Mouse (Mus musculus): Measurements from ENCODE around the gene Hist3h2ba. TPM values are rescaled to one million over a fixed set of nuclear protein-coding genes. Genes with fewer than 3 reads are reported as not detected.

The Hist3h2ba gene
- polyA plus RNA-seq, 1 experiment = 5.3 TPM

GRCm38 (mm10) chr11:58971796-58972195 is 23.1 kb downstream of the Hist3h2ba start:
- no peak overlapping the region for H3K4me3 ChIP-seq (replicated peaks)
- peaks cover 52% of the 10 kb centered on the region for H3K4me1 ChIP-seq
- H3K9me3 ChIP-seq = no peaks in the 10 kb centered on the region
- peaks cover 58% of the 10 kb centered on the region for H3K36me3 ChIP-seq (replicated peaks; ENCODE audit: low read length)
- TF ChIP-seq GATA1 (IDR thresholded peaks at IDR 0.05; ENCODE audit: borderline replicate concordance, low read length) = no peak
- no peak for TF ChIP-seq FLI1 (IDR thresholded peaks at IDR 0.05; ENCODE audit: low read length)
- no peaks in the 10 kb centered on the region for H3K27me3 ChIP-seq (replicated peaks)

- Histone ChIP-seq H3K9me3 (no peaks in the 10 kb centered on the region), H3K4me3 (replicated peaks) (no peak overlapping the region)
Measured at GRCm38 (mm10) chr11:58974414-58974813, 25.7 kb downstream of the Hist3h2ba start.

GRCm38 (mm10) chr11:58977150-58977549 is 28.4 kb downstream of the Hist3h2ba start:
- H3K27me3 ChIP-seq (replicated peaks) = no peaks in the 10 kb centered on the region
- peaks cover 57% of the 10 kb centered on the region for H3K4me1 ChIP-seq
- no peaks in the 10 kb centered on the region for H3K9me3 ChIP-seq
- peak overlapping the region; percentile 98 for H3K4me3 ChIP-seq (replicated peaks)
- no peak for TF ChIP-seq GATA1 (IDR thresholded peaks at IDR 0.05; ENCODE audit: borderline replicate concordance, low read length)
- TF ChIP-seq FLI1 (IDR thresholded peaks at IDR 0.05; ENCODE audit: low read length) = no peak
- H3K36me3 ChIP-seq (replicated peaks; ENCODE audit: low read length) = peaks cover 32% of the 10 kb centered on the region

More at GRCm38 (mm10) chr11:58974414-58974813, 25.7 kb downstream of the Hist3h2ba start:
- no peak for TF ChIP-seq GATA1 (IDR thresholded peaks at IDR 0.05; ENCODE audit: borderline replicate concordance, low read length)
- TF ChIP-seq FLI1 (IDR thresholded peaks at IDR 0.05; ENCODE audit: low read length) = no peak
- H3K4me1 ChIP-seq = peaks cover 57% of the 10 kb centered on the region
- H3K27me3 ChIP-seq (replicated peaks) = no peaks in the 10 kb centered on the region
- peaks cover 40% of the 10 kb centered on the region for H3K36me3 ChIP-seq (replicated peaks; ENCODE audit: low read length)

GRCm38 (mm10) chr11:58977607-58978026 is 28.9 kb downstream of the Hist3h2ba start:
- H3K9me3 ChIP-seq = no peaks in the 10 kb centered on the region
- TF ChIP-seq GATA1 (IDR thresholded peaks at IDR 0.05; ENCODE audit: borderline replicate concordance, low read length) = no peak
- no peak for TF ChIP-seq FLI1 (IDR thresholded peaks at IDR 0.05; ENCODE audit: low read length)
- H3K36me3 ChIP-seq (replicated peaks; ENCODE audit: low read length) = peaks cover 32% of the 10 kb centered on the region
- peaks cover 60% of the 10 kb centered on the region for H3K4me1 ChIP-seq
- H3K27me3 ChIP-seq (replicated peaks) = no peaks in the 10 kb centered on the region
- peak overlapping the region; percentile 98 for H3K4me3 ChIP-seq (replicated peaks)

GRCm38 (mm10) chr11:58978027-58978705 is 29.4 kb downstream of the Hist3h2ba start, which contains the start of gene Trim11:
TSS of gene Trim11 (plus strand) at chr11:58978093.
- peaks cover 64% of the 10 kb centered on the region for H3K4me1 ChIP-seq
- TF ChIP-seq FLI1 (IDR thresholded peaks at IDR 0.05; ENCODE audit: low read length) = no peak
- no peak for TF ChIP-seq GATA1 (IDR thresholded peaks at IDR 0.05; ENCODE audit: borderline replicate concordance, low read length)
- H3K27me3 ChIP-seq (replicated peaks) = no peaks in the 10 kb centered on the region
- H3K9me3 ChIP-seq = no peaks in the 10 kb centered on the region
- peaks cover 36% of the 10 kb centered on the region for H3K36me3 ChIP-seq (replicated peaks; ENCODE audit: low read length)
- peak within 1 kb of the TSS; percentile 98 for H3K4me3 ChIP-seq (replicated peaks)

GRCm38 (mm10) chr11:58978706-58979030 is 29.9 kb downstream of the Hist3h2ba start:
- no peaks in the 10 kb centered on the region for H3K9me3 ChIP-seq
- H3K4me3 ChIP-seq (replicated peaks) = peak overlapping the region; percentile 98
- H3K4me1 ChIP-seq = peaks cover 64% of the 10 kb centered on the region
- no peaks in the 10 kb centered on the region for H3K27me3 ChIP-seq (replicated peaks)
- peaks cover 40% of the 10 kb centered on the region for H3K36me3 ChIP-seq (replicated peaks; ENCODE audit: low read length)
- TF ChIP-seq GATA1 (IDR thresholded peaks at IDR 0.05; ENCODE audit: borderline replicate concordance, low read length) = no peak
- no peak for TF ChIP-seq FLI1 (IDR thresholded peaks at IDR 0.05; ENCODE audit: low read length)

GRCm38 (mm10) chr11:58979183-58979582 is 30.5 kb downstream of the Hist3h2ba start:
- H3K36me3 ChIP-seq (replicated peaks; ENCODE audit: low read length) = peaks cover 45% of the 10 kb centered on the region

GRCm38 (mm10) chr11:58979661-58980060 is 30.9 kb downstream of the Hist3h2ba start:
- Histone ChIP-seq H3K27me3 (replicated peaks) (no peaks in the 10 kb centered on the region), H3K36me3 (replicated peaks; ENCODE audit: low read length) (peaks cover 46% of the 10 kb centered on the region), H3K4me1 (peaks cover 65% of the 10 kb centered on the region), H3K4me3 (replicated peaks) (peak overlapping the region; percentile 98), H3K9me3 (no peaks in the 10 kb centered on the region)
- no peak for TF ChIP-seq FLI1 (IDR thresholded peaks at IDR 0.05; ENCODE audit: low read length)
- TF ChIP-seq GATA1 (IDR thresholded peaks at IDR 0.05; ENCODE audit: borderline replicate concordance, low read length) = no peak

More at GRCm38 (mm10) chr11:58979183-58979582, 30.5 kb downstream of the Hist3h2ba start:
- no peaks in the 10 kb centered on the region for H3K9me3 ChIP-seq
- H3K4me3 ChIP-seq (replicated peaks) = peak overlapping the region; percentile 98
- peaks cover 64% of the 10 kb centered on the region for H3K4me1 ChIP-seq
- TF ChIP-seq FLI1 (IDR thresholded peaks at IDR 0.05; ENCODE audit: low read length) (no peak), GATA1 (IDR thresholded peaks at IDR 0.05; ENCODE audit: borderline replicate concordance, low read length) (no peak)
- H3K27me3 ChIP-seq (replicated peaks) = no peaks in the 10 kb centered on the region

- peak overlapping the region; percentile 98 for H3K4me3 ChIP-seq (replicated peaks)
- H3K4me1 ChIP-seq = peaks cover 68% of the 10 kb centered on the region
- peaks cover 52% of the 10 kb centered on the region for H3K36me3 ChIP-seq (replicated peaks; ENCODE audit: low read length)
Measured at GRCm38 (mm10) chr11:58980381-58980990, 31.8 kb downstream of the Hist3h2ba start.

More at GRCm38 (mm10) chr11:58980381-58980990, 31.8 kb downstream of the Hist3h2ba start:
- Histone ChIP-seq H3K27me3 (replicated peaks) (no peaks in the 10 kb centered on the region), H3K9me3 (no peaks in the 10 kb centered on the region)
- TF ChIP-seq GATA1 (IDR thresholded peaks at IDR 0.05; ENCODE audit: borderline replicate concordance, low read length) = no peak
- TF ChIP-seq FLI1 (IDR thresholded peaks at IDR 0.05; ENCODE audit: low read length) = no peak

Measured in megakaryocyte, embryonic 14.5 days (primary cell).